Mouse (Mus musculus) forebrain, embryonic 13.5 days (tissue): ENCODE results near the gene Ncf2. TPM values are rescaled to one million over a fixed set of nuclear protein-coding genes. Genes with fewer than 3 reads are reported as not detected.

Experiments
- ATAC-seq: fragments of 200-750 bp; cut with Nextera tagmentation; 2 replicates; pipeline ENCODE4 v1.8.0; 2017
- H3K27ac ChIP-seq: fragments of 300-500 bp; sonication (generic); 2 replicates; pipeline ENCODE4 v1.5.1; 2015; ENCODE audit warnings: inconsistent platforms, mild to moderate bottlenecking, moderate library complexity
- H3K27me3 ChIP-seq: fragments of 300-500 bp; sonication (generic); 2 replicates; pipeline ENCODE4 v1.6.1; 2015; ENCODE audit warnings: mild to moderate bottlenecking, inconsistent platforms
- H3K36me3 ChIP-seq: fragments of 300-500 bp; sonication (generic); 2 replicates; pipeline ENCODE4 v1.6.1; 2015; ENCODE audit warnings: mild to moderate bottlenecking, inconsistent platforms; ENCODE audit not compliant: poor library complexity, severe bottlenecking
- H3K4me1 ChIP-seq: fragments of 300-500 bp; sonication (generic); 2 replicates; pipeline ENCODE4 v1.6.1; 2015; ENCODE audit warnings: inconsistent platforms
- H3K4me2 ChIP-seq: fragments of 300-500 bp; sonication (generic); 2 replicates; pipeline ENCODE4 v1.6.1; 2015; ENCODE audit warnings: inconsistent platforms, mild to moderate bottlenecking, moderate library complexity
- H3K4me3 ChIP-seq: fragments of 300-500 bp; sonication (generic); 2 replicates; pipeline ENCODE4 v1.5.1; 2015; ENCODE audit warnings: mild to moderate bottlenecking, inconsistent platforms
- H3K9ac ChIP-seq: fragments of 300-500 bp; sonication (generic); 2 replicates; pipeline ENCODE4 v1.6.1; 2015; ENCODE audit warnings: mild to moderate bottlenecking, inconsistent platforms
- H3K9me3 ChIP-seq: fragments of 300-500 bp; sonication (generic); replicated peaks from 2 replicates; pipeline ENCODE4 v1.6.1; 2016; ENCODE audit warnings: inconsistent platforms
- WGBS: fragments of 180-500 bp; shearing (Covaris S2); methylation state at CpG from one replicate; pipeline ENCODE4 v1.1.7; 2015; 5-methylcytosine and 5-hydroxymethylcytosine counted together
- polyA plus RNA-seq: library from polyadenylated mRNA; unstranded; fragments of >200 nt; fragmentation: Nextera tagmentation; extraction: Ambion mirVana; gene quantifications from 2 replicates; pipeline ENCODE4 v1.2.1, GENCODE M21; 2015

The Ncf2 gene
- polyA plus RNA-seq, 1 experiment from 2014 or later = 2.3 TPM

GRCm38 (mm10) chr1:152841057-152841456 lies 41.1 kb downstream of the Ncf2 start:
- no peaks in the 10 kb centered on the region for H3K9me3 ChIP-seq
- WGBS = 97% methylated on average over 2 of the region's 2 CpGs
- H3K4me3 ChIP-seq = no peak overlapping the region
- no peak for ATAC-seq
- H3K4me1 ChIP-seq = no peaks in the 10 kb centered on the region
- no peak overlapping the region for H3K9ac ChIP-seq
- H3K27me3 ChIP-seq = no peaks in the 10 kb centered on the region
- H3K4me2 ChIP-seq = no peak overlapping the region
- no peak overlapping the region for H3K27ac ChIP-seq
- H3K36me3 ChIP-seq = peaks cover 93% of the 10 kb centered on the region

DNA sequence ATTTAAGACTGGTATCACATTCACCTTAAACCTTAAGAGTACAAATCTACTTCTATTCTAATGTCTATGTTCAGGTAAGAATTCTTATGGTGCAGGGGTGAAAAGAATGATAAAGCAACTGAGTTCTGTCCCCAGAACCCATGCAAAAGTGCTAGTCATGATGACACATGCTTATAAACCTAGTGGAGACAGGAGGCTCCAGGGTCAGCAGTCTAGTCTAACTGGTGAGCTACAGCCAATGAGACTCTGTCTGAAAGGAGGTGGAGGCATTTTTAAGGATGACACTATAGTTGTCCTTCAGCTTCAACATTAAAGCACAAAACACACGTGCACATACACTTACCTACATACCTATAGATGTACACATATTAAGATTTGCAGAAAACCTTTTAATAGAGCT lies 44.6 kb downstream of the Ncf2 start:
- no peaks in the 10 kb centered on the region for H3K9me3 ChIP-seq
- no peak overlapping the region for H3K4me3 ChIP-seq
- 95% methylated on average over 1 of the region's 1 CpGs for WGBS

DNA sequence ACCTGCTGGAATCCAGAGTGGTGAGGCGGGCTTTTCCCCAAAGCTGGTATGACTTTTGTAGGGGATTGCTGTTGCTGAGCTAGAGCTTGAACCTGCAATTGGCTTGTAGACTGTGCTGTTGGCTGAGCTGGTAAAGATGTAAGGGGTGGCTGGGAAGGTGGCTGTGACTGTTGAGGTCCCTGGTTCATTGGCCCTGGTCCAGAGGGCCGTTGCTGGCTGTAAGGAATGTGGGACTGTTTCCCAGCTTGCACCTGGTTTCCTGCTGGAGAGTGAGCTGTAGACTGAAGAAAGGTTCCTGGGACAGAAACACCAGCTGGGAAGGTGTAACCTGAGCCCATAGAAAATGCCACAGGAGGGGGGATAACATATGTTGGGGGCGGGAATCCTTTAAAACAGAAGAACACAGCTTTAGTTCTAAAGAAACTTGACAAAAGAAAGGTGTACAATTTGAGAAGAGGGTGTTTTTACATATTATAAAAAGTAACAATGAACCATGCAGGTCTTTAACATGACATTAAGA lies 45.3 kb downstream of the Ncf2 start:
- Histone ChIP-seq H3K9ac (no peak overlapping the region), H3K4me3 (no peak overlapping the region), H3K27me3 (no peaks in the 10 kb centered on the region), H3K4me1 (no peaks in the 10 kb centered on the region), H3K36me3 (peaks cover 86% of the 10 kb centered on the region), H3K9me3 (no peaks in the 10 kb centered on the region), H3K27ac (no peak overlapping the region), H3K4me2 (no peak overlapping the region)
- WGBS = 85% methylated on average over 3 of the region's 3 CpGs
- ATAC-seq = no peak

More for the DNA sequence above, 44.6 kb downstream of the Ncf2 start:
- H3K27ac ChIP-seq = no peak overlapping the region
- H3K4me1 ChIP-seq = no peaks in the 10 kb centered on the region
- no peak overlapping the region for H3K4me2 ChIP-seq
- ATAC-seq = no peak
- H3K9ac ChIP-seq = no peak overlapping the region
- no peaks in the 10 kb centered on the region for H3K27me3 ChIP-seq
- peaks cover 90% of the 10 kb centered on the region for H3K36me3 ChIP-seq

- Histone ChIP-seq H3K27ac (no peak overlapping the region), H3K9ac (no peak overlapping the region), H3K36me3 (peaks cover 82% of the 10 kb centered on the region), H3K9me3 (no peaks in the 10 kb centered on the region), H3K27me3 (no peaks in the 10 kb centered on the region), H3K4me2 (no peak overlapping the region), H3K4me3 (no peak overlapping the region), H3K4me1 (no peaks in the 10 kb centered on the region)
- WGBS = 97% methylated on average over 2 of the region's 2 CpGs
- no peak for ATAC-seq
Observed at GRCm38 (mm10) chr1:152846856-152847255, 46.9 kb downstream of the Ncf2 start.

DNA sequence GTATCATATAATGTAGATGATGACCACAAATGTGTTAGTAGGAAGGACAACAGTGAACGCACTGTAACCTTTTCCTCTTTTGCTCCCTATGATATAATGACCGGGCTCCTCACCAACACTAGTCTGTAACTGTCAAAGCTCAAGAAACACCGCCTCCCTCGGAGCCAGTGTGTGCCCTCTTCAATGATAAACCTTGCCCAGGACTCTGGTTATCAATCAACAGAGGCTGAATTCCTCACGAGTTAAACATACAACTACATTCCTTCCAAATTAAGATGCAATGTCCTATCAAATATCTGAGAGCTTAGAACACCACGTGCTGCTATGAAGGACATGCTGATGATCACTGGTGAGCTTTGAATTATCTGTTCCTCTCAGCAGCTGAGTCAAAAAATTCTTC lies 69.9 kb downstream of the Ncf2 start:
- H3K9me3 ChIP-seq = no peaks in the 10 kb centered on the region
- H3K27me3 ChIP-seq = no peaks in the 10 kb centered on the region
- no peak overlapping the region for H3K27ac ChIP-seq
- no peak overlapping the region for H3K4me2 ChIP-seq
- peaks cover 4% of the 10 kb centered on the region for H3K4me1 ChIP-seq
- 98% methylated on average over 6 of the region's 6 CpGs for WGBS
- no peak for ATAC-seq
- H3K4me3 ChIP-seq = no peak overlapping the region
- H3K36me3 ChIP-seq = peaks cover 41% of the 10 kb centered on the region
- H3K9ac ChIP-seq = no peak overlapping the region

DNA sequence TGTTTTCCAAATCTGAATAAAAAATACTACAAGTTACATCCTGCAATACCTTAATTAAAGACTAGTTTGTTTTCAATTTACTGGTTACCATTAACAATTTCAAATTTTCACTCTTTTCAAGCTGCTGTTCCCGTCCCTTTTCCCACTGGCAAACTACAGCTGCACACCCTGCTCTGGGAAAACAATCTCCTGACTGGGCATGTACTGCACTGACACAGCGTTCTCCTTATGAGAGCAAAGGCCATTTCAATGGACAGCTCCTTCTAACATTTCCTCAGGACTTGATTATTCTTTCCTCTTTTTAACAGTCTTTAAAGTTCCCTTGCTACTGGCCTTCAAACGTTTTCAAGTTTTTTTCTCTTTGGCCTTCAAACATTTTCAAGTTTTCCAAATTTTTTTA lies 71.0 kb downstream of the Ncf2 start:
- no peak for ATAC-seq

More for the DNA sequence above, 71.0 kb downstream of the Ncf2 start:
- Histone ChIP-seq H3K36me3 (peaks cover 33% of the 10 kb centered on the region), H3K27me3 (no peaks in the 10 kb centered on the region), H3K4me2 (no peak overlapping the region), H3K9ac (no peak overlapping the region), H3K4me1 (peaks cover 4% of the 10 kb centered on the region), H3K4me3 (no peak overlapping the region), H3K27ac (no peak overlapping the region), H3K9me3 (no peaks in the 10 kb centered on the region)
- WGBS = 81% methylated on average over 3 of the region's 3 CpGs

Other genes starting within 250 kb of the Ncf2 start
- gene Apobec4, start 49.6 kb upstream of the Ncf2 start, polyA plus RNA-seq = 0.14 TPM in 1 of 2 replicates, not detected in the other
- gene Rgl1, start 33.8 kb upstream of the Ncf2 start, polyA plus RNA-seq = 15.8 and 18.5 TPM in 2 replicates
- gene Arpc5, start 33.7 kb upstream of the Ncf2 start, polyA plus RNA-seq = 299 and 312 TPM in 2 replicates
- gene Smg7, start 102.5 kb downstream of the Ncf2 start, polyA plus RNA-seq = 32.2 and 34.2 TPM in 2 replicates
- 38.8 and 41.9 TPM in 2 replicates for gene Nmnat2, start 154.8 kb downstream of the Ncf2 start, polyA plus RNA-seq